Mouse (Mus musculus): Measurements from ENCODE around the gene Slc16a1.

Gene Slc16a1

DNA sequence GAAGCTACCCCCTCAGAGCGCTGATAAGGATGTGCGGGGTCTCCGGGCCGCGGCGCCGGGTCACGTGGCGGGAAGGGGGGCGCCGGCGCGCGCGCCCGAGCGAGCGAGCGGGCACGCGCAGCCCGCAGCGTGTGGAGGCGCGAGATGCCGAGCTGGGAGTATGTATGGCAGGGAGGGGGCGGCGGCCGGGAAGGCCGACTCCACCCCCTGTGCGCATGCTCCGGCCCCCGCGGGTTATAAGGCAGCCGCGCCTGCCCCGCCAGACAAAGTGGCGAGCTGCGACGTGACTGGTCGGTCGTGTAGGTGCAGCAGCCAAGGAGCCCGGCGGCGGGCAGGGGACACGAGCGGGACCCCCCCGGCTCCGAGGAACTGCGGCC, at the start of gene Slc16a1:
Slc16a1 (plus strand) TSS at position 266 of the 377 bp plus-strand sequence.
- POLR2A ChIA-PET = interaction anchor here (0.5 to 12.9 kb wide), 86 partner anchors 8 to 1546 kb away, joined by 3 to 229 read pairs (median 5); partner anchors contain the start of genes Lrig2 (in 3 of the 4), Capza1 (in 2 of the 4), Ap4b1 (in 1 of the 4) and Dclre1b (in 1 of the 4)

DNA sequence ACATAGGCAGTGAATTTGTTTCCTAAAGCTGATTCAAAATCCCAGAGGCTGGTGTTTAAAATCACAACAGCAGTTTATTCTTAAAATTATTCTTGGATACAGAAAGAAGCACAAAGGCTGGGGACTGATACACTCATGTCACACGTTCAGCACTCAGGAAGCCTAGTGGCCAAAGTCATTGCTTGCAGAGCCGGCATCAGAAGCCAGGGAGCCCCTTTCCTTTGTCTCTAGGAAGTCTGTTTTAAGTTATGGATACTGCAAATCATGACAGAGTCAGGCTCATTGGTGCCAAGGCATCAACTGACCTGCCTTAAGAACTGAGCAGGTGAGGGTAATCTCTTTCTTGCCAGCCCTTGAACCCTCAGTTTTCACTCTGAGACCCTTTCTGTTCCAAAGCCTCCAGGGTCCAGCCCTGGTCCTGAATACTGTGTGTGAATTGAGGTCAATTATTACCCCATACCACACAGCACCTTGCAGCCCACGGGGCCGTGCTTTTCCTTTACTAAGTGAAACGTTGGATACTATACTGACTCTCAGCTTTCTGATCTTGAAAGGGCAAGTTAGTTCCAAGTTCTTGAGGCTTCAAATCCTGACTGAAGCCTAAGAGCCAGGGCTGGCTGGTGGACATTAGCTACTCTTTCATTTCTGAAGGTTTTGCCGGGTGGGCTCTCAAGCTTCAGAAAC, 41.9 kb upstream of the Slc16a1 start:
- CTCF ChIA-PET = no interaction called here

More for the DNA sequence above, at the start of gene Slc16a1:
- CTCF ChIA-PET = interaction anchor here in 2 of 4 experiments (0.9 to 1.8 kb wide), 3 partner anchors 37 to 127 kb away, joined by 3 to 5 read pairs (median 3); partner anchors contain the start of gene Lrig2 (in 1 of the 2)

DNA sequence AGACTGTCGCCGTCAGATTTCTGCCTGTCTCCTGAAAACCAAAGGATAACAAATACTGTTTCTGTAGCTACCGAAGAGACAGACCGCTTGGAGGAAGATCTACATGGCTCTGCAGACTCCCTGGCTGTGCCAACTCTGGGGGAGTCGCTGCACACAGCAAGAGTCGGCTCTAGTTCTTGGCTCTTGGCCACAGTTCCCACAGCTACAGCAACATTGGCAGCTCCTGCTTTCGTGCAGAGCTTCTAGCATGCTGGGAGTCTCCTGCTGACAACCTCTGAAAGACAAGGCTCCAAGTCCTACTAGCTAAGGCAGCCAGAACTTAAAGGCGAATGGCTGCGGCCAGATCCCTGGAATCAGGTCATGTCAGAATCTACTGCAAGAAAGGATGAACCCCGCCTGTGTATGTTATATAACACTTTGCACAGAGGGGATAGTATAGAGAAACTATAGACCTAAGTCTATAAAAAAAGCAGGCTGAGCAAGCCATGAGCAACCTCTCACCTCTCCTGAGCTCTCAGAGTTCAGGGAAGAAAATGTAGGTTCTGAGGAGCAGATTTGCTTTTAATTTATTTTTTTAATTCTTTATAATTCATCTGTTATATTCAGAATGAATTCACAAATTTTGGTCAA, 41.2 kb upstream of the Slc16a1 start:
- ChIA-PET CTCF (no interaction called here), POLR2A (interaction anchor here in 3 of 4 experiments (0.8 to 2.3 kb wide), 3 partner anchors 10 to 86 kb away, joined by 3 to 6 read pairs (median 3); partner anchors contain the start of gene Lrig2 (in 1 of the 3))

More for the DNA sequence above, 41.9 kb upstream of the Slc16a1 start:
- POLR2A ChIA-PET = interaction anchor here in 3 of 4 experiments (0.5 to 2.3 kb wide), 4 partner anchors 9 to 85 kb away, joined by 3 to 6 read pairs (median 4); partner anchors contain the start of gene Lrig2 (in 1 of the 3)

DNA sequence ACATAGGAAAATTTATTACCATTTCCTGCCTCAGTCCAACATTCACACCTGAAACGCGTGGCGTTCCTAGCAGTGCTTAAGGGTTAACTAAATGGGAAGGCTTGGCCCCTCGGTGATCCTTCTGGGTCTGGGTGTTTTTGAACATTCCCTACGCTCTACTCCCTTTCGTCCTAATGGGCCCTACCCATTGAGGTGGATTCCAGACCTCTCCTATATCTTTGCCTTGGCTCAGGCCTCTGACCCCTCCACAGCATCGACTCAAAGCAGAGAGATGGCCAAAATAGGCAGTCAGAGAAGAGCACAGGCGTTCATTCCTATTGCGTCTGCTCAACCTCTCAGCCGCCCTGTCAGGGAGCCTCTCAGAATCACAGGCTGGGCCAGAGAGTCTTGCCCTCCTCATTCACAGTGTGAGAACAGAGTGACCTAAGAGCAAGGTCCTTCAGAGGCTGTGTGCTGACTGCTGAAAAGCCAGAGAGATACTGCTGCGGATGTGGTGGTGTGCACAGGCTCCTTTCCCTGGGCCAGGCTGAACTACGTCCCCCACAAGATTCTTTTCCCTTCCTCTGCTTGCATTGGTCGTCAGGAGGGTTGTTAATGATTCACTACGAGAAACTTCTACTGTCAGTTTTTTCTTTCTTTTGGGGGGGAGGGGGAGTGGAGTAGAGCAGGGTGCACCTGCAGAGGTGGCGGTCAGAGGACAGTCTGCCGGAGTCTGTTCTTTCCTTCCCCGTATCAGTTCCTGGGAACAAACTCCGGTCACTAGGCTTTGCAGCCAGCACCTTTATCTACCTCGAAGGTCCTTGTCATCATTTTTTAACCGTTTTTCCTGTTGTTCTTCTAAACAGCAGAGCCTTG, 38.9 kb upstream of the Slc16a1 start:
- ChIA-PET CTCF (no interaction called here), POLR2A (interaction anchor here in 2 of 4 experiments (0.6 to 0.9 kb wide), 2 partner anchors 30 to 39 kb away, joined by 3 read pairs; partner anchors contain the start of gene Slc16a1 (in 1 of the 2))

DNA sequence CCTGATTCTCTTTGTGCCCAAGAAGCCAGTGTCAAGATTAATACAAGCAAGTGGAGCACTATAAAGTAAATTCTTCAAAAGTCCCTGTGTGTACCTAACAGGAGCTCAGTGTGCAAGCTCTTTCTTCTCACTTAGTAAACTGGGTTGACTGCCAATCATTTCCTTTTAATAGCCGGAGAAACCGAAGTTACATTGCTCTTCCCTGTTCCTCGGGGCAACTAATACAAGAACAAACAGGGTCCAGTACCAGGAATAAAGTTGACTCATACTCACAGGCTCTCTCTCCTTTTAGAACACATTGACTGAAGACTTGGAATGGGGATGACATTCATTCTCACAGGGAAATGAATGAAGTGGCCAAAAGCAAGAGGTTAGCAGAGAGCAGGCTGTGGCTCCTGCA, 37.8 kb upstream of the Slc16a1 start:
- CTCF ChIA-PET = no interaction called here
- POLR2A ChIA-PET = no interaction called here

DNA sequence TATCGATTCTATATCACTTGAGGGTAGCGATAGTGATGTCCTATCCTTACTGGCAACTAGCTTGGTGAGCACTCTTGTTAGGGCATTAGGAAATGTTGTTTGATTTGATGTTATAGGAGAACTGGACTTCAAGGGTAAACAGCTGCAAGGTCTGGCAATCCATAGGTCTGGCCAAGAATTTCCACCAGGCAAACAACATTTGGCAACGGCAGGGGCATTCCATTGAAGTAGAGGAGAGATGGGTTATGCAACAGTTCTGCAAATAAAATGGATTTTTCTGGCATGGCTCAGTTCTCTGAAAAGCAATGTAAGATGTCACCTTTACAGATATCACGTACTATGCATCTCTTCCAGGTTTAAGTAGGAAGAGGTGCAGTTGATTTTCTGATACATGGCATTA, 36.8 kb upstream of the Slc16a1 start:
- ChIA-PET CTCF (no interaction called here), POLR2A (no interaction called here)

DNA sequence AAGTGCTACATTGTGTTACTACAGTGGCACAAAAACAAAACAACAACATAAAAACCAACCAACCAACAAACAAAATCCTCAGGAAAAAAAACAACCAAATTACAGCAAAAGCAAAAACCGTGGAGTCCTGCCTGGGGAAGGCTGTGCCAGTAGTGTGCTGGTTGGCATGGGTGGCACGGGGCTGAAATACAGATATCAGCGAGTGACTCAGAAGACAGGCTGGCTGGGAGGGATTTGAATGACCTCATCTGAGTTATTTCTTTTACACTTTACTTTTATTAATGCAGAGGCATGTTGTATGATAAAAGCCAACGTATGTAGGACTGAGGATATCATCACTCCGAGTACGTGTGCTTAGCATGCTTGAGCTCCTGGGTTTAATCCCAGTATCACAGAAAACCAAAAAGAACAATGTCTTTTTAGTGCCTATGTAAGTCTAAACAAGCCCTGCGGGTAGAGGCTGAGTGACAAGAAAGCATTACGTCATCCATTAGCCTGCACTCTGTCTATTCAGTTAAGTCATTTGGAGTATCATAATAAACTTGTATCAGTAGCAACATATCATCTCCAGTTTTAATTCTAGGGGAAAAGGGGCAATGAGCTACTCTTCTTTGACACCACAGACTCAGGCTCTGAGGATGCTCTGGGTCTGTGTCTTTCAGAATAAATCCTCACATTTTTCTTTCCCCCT, 28.6 kb upstream of the Slc16a1 start:
- POLR2A ChIA-PET = no interaction called here
- CTCF ChIA-PET = no interaction called here

DNA sequence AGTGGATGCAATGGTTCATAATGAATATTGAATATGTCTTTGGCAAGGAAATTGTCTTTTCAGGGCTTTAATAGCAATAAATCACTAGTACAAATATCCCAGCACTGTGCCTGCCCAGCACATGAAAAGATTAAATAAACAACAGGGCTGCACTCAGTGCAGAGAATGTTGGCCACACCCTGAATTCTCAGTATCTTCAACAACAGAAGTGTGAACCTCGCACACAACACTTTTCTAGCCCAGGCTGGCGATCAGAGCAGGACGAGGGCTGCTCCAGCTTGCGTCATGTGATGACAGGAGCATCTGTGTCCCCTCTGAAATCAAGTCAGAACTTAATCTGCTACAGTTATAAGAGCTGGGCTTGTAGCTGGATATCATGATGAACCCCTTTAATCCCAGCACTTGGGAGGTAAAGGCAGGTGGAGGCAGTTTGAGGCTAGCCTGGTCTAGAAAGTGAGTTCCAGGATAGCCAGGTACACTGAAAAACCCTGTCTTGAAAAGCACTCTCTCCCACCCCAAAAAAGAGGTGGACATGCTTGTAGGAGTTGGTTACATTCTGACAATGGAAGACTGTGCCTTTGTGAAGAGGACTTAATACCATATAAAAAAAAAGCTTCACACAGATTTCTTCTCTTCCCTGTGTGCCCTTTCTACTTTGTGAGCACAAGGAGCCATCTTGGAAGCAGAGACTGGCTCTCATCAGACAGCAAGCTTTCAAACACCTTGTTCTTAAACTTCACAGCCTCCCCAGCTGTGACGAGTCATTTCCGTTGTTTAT, 27.8 kb upstream of the Slc16a1 start:
- CTCF ChIA-PET = interaction anchor here in 1 of 4 experiments (0.7 kb wide), 1 partner anchor 7 kb away, joined by 4 read pairs; no protein-coding TSS in a partner anchor
- POLR2A ChIA-PET = interaction anchor here in 1 of 4 experiments (1.6 kb wide), 1 partner anchor 28 kb away, joined by 4 read pairs; the partner anchor contains the start of gene Slc16a1

DNA sequence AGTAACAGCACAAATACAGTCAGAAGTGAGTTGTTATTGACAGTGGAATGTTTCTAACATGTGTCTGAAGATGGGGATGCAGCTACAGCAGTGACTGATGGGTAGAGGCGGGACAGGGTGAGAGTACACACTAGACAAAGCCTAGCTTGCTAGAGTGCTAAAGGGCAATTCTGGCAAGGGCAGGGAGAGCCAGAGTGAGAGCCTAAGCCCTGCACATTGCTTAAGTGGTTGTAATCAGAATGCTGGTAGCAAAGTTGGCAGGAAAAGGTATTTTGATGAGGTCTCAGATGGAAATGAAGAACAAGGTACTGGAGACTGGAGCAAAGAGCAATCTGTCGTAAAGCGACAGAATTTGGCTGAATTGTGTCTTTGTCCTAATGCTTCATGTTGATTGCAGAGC, 26.5 kb upstream of the Slc16a1 start:
- ChIA-PET POLR2A (interaction anchor here in 2 of 4 experiments (0.5 to 2.4 kb wide), 4 partner anchors 27 to 58 kb away, joined by 4 to 12 read pairs (median 4); partner anchors contain the start of gene Slc16a1 (in 2 of the 2)), CTCF (no interaction called here)

DNA sequence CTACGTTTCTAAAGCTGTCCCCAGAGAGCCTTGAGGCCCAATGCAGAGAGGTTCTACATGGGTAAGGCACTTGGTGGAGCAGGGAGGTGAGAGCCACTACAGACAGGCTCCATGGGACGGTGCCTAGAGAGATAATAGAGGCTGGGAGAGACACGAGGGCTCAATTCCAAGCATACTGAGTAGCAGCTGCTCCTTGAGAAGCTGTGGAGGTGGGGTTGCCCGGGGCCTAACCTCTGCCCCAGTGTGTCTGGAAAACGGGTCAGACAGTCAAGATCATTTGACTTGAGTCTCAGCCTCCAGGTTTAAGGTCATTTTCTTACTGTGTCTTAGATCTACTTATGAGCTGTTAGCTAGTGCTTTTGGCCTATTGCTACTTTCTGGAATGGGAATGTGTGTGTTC, 25.4 kb upstream of the Slc16a1 start:
- ChIA-PET POLR2A (interaction anchor here in 3 of 4 experiments (0.6 to 2.4 kb wide), 4 partner anchors 26 to 63 kb away, joined by 3 to 12 read pairs (median 4); partner anchors contain the start of gene Slc16a1 (in 1 of the 3)), CTCF (interaction anchor here in 2 of 4 experiments (0.6 to 1.0 kb wide), 2 partner anchors 70 to 88 kb away, joined by 3 read pairs; no protein-coding TSS in a partner anchor)

DNA sequence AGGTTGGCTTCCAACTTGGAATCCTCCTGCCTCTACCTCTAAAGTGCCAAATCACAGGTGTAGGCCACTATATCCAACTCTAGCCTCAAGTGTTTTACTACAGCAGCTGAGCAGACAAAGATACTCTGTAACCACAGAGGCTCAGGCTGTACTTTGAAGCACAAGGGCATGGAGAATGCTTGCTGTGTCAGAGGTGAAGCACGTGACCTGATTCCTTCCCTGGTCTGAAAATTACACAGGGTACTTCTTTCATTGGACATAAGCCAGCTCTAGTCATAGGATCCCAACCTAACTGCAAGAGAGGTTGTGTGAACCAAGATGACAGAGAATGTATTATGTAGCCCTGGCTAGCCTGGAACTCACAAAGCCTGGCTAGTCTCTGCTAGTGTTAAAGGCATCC, 24.4 kb upstream of the Slc16a1 start:
- POLR2A ChIA-PET = interaction anchor here in 1 of 4 experiments (2.4 kb wide), 1 partner anchor 25 kb away, joined by 12 read pairs; the partner anchor contains the start of gene Slc16a1

DNA sequence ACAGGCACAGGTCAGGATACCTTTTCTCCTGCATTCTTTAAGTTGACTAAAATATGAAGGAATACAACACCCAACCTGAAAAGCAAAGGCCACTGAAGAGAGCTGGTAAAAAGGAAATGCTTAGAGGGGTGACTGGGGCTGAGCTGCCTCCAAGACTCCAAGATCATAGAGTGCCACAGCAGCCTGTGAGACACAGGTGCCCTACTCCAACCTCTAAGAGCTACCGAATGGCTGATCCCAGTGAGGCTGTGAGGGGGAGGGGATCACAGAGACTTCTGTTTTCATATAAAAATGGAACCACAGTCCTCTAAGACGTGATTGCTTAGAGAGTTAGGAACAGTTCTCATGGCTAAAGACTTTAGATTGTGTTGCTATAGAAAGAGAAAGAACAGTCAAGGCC, 23.3 kb upstream of the Slc16a1 start:
- ChIA-PET CTCF (no interaction called here), POLR2A (no interaction called here)

More for the DNA sequence above, 24.4 kb upstream of the Slc16a1 start:
- CTCF ChIA-PET = no interaction called here

DNA sequence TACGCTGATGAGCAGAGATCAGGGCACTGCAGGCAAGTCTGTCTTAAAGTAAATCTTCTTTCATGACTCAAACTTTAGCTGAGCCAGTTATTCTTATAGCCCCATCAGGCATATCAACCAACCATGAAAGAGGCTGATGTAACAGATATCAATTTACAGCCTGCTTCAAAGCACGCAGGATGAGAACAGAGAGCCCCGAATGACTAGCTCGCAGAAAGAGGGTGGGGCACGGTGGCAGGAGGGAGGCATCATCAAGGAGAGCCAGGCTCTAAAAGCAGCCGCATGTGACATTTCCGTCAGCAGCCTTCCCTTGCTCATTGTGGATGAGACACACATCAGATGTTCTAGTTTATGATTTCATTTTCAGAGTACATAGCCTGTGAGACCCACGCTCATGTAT, 22.3 kb upstream of the Slc16a1 start:
- ChIA-PET CTCF (no interaction called here), POLR2A (interaction anchor here in 3 of 4 experiments (0.5 to 1.2 kb wide), 7 partner anchors 22 to 74 kb away, joined by 3 to 11 read pairs (median 4); partner anchors contain the start of gene Slc16a1 (in 3 of the 3))

DNA sequence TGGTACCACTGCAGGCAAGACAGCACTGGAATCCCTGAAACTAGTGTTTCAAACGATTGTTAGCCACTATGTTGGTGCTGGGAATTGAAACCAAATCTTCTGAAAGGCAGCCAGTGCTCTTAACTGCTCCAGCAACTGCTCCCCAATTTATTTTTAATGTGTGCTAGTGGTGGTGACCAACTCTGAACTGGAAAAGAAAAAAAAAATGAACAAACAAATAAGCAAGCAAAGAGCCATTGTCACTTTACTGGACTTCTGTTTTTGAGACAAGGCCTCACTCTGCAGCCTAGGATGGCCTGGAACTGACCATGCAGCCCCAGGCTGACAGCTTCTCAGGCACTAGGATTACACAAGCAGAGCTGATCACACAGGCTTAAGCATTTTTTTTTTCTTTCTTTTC, 16.6 kb upstream of the Slc16a1 start:
- ChIA-PET CTCF (no interaction called here), POLR2A (no interaction called here)

DNA sequence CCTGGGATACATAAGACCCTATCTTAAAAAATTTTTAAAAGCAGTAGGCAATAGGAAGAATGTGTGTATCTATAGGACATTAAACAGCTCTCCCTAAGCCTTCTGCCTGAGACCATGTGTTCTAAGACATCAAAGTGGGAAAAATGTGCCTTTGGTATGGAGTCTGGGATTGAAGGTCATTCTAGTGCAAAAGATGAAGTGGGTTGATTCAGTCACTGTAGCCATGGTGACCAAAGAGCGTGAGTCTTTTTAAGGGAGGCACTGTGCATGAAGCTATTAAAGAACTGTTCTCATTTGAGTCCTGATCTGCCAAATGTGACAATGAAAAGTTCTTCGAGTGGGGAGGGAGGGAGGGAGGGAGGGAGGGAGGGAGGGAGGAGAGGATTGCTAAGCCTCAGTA, 8.7 kb upstream of the Slc16a1 start:
- ChIA-PET CTCF (interaction anchor here in 2 of 4 experiments (0.5 to 0.6 kb wide), 2 partner anchors 44 to 484 kb away, joined by 3 read pairs; no protein-coding TSS in a partner anchor), POLR2A (interaction anchor here (0.6 to 5.0 kb wide), 6 partner anchors 9 to 31 kb away, joined by 3 to 35 read pairs (median 5); partner anchors contain the start of gene Slc16a1 (in 4 of the 4))

DNA sequence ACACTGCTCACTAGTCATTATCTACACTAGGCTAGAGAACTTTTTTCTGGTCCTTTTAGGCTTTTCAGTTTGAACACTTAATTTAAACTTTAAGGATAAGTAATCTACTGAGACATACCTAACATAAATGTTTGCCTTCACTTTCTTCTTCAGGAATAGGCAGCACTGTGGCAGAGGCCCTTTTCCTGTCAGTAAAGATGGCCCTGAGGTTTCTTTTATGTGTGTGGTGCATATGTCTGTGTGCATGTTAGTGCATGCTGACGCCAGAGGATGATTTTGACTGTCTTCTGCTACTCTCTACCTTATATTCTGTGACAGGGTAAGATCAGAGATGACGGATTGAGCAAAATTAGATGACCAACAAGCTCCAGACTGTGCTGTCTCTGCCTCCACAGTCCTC, 7.5 kb upstream of the Slc16a1 start:
- CTCF ChIA-PET = interaction anchor here in 1 of 4 experiments (0.6 kb wide), 1 partner anchor 147 kb away, joined by 7 read pairs; no protein-coding TSS in a partner anchor

DNA sequence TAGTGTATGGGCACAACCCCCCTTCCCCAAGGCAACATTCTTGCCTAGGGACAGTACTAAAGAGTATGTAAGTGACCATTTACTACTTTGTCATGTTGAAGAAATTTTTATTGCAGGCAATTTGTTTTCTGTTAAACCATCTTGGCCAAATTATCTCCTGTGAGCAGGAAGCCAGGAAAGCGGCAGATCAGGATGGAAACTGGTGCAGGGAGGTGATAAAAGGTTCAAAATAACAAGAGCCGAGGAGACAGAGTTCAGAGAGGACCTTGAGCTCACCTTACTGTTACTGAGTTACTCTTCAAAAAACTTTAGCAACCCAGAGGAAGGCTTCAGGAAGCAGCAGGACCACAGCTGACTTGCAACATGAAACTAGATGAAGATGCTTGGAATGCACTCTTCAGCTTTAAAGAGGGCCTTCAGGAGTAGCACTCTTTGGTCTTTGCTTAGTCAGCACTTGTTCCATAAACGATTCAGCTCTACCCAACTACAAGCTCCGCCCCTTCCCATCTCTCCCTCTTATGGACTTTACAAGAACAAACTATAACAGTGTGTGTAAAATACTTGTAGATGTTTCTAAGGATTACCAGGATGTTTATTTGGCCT, 5.8 kb upstream of the Slc16a1 start:
- ChIA-PET POLR2A (interaction anchor here in 2 of 4 experiments (0.5 to 2.8 kb wide), 4 partner anchors 11 to 454 kb away, joined by 3 to 6 read pairs (median 4); no protein-coding TSS in a partner anchor), CTCF (interaction anchor here in 2 of 4 experiments (0.7 to 1.5 kb wide), 3 partner anchors 42 to 116 kb away, joined by 3 to 4 read pairs (median 3); no protein-coding TSS in a partner anchor)

More for the DNA sequence above, 7.5 kb upstream of the Slc16a1 start:
- POLR2A ChIA-PET = interaction anchor here in 2 of 4 experiments (0.5 to 5.0 kb wide), 5 partner anchors 9 to 532 kb away, joined by 3 to 35 read pairs (median 5); partner anchors contain the start of gene Slc16a1 (in 1 of the 2)

Data from embryonic stem cell, embryonic (primary cell).